Mouse (Mus musculus) left cerebral cortex, adult 2 months (tissue): ENCODE measurements at regions not wholly inside any gene's neighbourhood (a gene's known extent, or its start where the extent isn't known, plus 50 kb on each side); places are given as distances from the start of the nearest gene placed in this dataset.

Source experiments
- DNase-seq, 2 experiments: peaks; one replicate each; pipeline ENCODE4 v3.0.0; 2021 to 2022; ENCODE audit warnings: low spot score in 2 of 2, mixed read lengths in 1 of 2; ENCODE audit errors: extremely low spot score in 1 of 2
- H3K27ac ChIP-seq: fragments of 200-600 bp; 2 replicates; pipeline ENCODE4 v1.8.1; 2022
- H3K4me3 ChIP-seq: fragments of 200-600 bp; 2 replicates; pipeline ENCODE4 v1.8.1; 2022
- CTCF ChIP-seq: fragments of 200-600 bp; IDR thresholded peaks from 2 replicates; pipeline ENCODE4 v1.8.1; 2022; ENCODE audit warnings: antibody characterized with exemption, mild to moderate bottlenecking, moderate library complexity
- intact Hi-C: fragments of 180-260 bp; cut with DNase I; formaldehyde crosslinking; loops from one replicate; pipeline ENCODE4 v1.15.1; 2025

DNA sequence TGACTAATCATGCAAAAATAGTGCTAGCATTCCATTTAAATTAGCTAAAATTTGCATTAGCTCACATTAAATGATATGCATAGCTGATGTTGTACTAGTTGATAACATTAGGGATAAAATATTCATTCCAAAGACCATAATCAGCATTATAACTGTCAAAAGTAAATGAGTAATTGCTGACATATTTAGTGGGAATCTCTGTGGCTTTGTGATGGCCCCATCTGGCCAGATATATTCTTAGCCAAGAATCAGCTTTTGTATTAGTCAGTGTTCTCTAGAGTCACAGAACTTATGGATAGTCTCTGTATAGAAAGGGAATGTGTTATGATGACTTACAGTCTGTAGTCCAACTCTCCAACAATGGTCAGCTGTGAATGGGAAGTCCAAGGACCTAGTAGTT, 171.2 kb downstream of the Gria2 start:
- TF ChIP-seq CTCF: no peak
- DNase-seq: no peak
- intact Hi-C loops: no loop called here
- H3K27ac ChIP-seq: no peak overlapping the region
- no peak overlapping the region for H3K4me3 ChIP-seq

GRCm38 (mm10) chr3:80610414-80610813, 192.2 kb downstream of the Gria2 start:
- intact Hi-C loops: loop anchor here (5.0 kb wide), 2 partner anchors 192 to 678 kb away; partner anchors contain the start of gene Gria2
- TF ChIP-seq CTCF: no peak
- 0 out of 2 replicates have a peak overlapping the region, but pooled peaks have one; percentile 25 for H3K27ac ChIP-seq

DNA sequence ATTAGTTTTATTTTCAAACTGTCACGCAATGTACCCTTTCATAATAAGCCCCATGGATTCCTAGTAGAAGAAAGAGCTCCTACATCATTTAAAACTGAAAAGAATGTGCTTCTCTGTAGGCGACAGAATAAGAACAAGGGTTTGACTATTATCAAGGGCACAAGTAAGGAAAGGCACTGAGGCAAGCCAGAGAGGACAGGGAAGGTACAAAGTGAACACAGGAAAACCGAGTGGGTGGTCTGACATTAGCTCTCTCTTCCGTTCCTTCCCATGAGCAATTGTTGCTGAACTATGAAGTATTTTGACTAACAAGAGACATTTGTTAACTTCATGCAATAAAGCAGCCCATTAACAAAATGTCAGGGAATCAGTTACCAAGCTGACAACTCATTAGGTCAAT, 194.2 kb downstream of the Gria2 start:
- Histone ChIP-seq H3K27ac (peak overlapping the region; percentile 33; the same call in 1 of the 2 replicates), H3K4me3 (no peak overlapping the region)
- DNase-seq: peak in 1 of 2 experiments; percentile 12
- intact Hi-C loops: no loop called here
- TF ChIP-seq CTCF: no peak

More at GRCm38 (mm10) chr3:80610414-80610813, 192.2 kb downstream of the Gria2 start:
- no peak for DNase-seq
- H3K4me3 ChIP-seq: no peak overlapping the region

- intact Hi-C loops: no loop called here
- no peak for DNase-seq
- H3K27ac ChIP-seq: peak overlapping the region; percentile 67; the same call in 1 of the 2 replicates
- no peak for TF ChIP-seq CTCF
- no peak overlapping the region for H3K4me3 ChIP-seq
Observed at GRCm38 (mm10) chr3:80607809-80608208, 194.8 kb downstream of the Gria2 start.

DNA sequence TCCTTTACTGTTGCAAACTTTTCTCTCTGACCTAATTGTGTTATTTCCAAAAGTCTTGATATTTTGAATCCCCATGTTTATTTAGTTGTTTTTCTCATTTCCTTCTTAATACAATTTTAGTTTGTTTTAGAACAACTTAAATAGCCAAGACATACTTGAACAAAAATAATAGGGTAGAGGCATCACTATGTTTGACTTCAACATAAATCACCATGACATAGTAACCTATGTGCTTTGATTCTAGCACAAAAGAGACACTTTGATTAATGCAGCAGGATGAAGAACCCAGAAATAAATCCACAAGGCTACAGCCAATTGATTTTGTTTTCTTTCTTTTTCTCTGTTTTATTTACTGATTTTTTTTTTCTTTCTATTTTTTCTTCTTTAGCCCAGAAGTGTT, 205.1 kb downstream of the Gria2 start:
- no peak overlapping the region for H3K27ac ChIP-seq
- TF ChIP-seq CTCF: no peak
- intact Hi-C loops: no loop called here
- no peak overlapping the region for H3K4me3 ChIP-seq
- no peak for DNase-seq

GRCm38 (mm10) chr3:80567514-80567913, 235.1 kb downstream of the Gria2 start:
- no peak for DNase-seq
- intact Hi-C loops: no loop called here
- H3K27ac ChIP-seq: no peak overlapping the region
- no peak for TF ChIP-seq CTCF
- no peak overlapping the region for H3K4me3 ChIP-seq

DNA sequence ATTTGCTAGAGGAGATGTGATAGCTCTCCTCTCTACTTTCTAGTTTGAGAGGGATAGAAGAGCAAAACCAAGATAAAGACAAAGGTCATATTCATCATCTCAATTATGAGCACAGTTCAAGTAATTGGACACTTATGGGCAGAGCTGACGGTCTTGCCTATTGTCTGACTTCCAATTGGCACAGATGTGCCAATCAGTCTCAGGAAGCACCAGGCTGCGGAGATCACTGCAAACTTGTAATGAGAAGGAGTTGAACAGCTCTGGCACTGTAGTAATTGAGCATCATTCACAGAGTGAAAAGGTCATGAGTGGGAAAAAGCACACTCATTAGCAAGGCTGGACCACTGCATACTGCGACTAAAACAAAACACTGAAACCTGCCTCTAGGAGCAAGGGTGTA, 236.4 kb downstream of the Gria2 start:
- DNase-seq: no peak
- H3K4me3 ChIP-seq: no peak overlapping the region
- H3K27ac ChIP-seq: no peak overlapping the region
- TF ChIP-seq CTCF: no peak
- intact Hi-C loops: no loop called here

- Histone ChIP-seq H3K27ac (peak overlapping the region; percentile 84), H3K4me3 (no peak overlapping the region)
- intact Hi-C loops: loop anchor here (1.0 to 5.0 kb wide), 6 partner anchors 12 to 384 kb away; no protein-coding TSS in a partner anchor
- no peak; the same call in 1 of the 2 replicates for TF ChIP-seq CTCF
- no peak for DNase-seq
Observed at GRCm38 (mm10) chr3:80546151-80546695, 256.4 kb downstream of the Gria2 start.

- no peak for DNase-seq
Observed at GRCm38 (mm10) chr3:80543783-80544182, 258.9 kb downstream of the Gria2 start.

GRCm38 (mm10) chr3:80541382-80541781, 261.3 kb downstream of the Gria2 start:
- TF ChIP-seq CTCF: no peak
- Histone ChIP-seq H3K4me3 (no peak overlapping the region), H3K27ac (peak overlapping the region; percentile 60)
- DNase-seq: peak; percentile 25 to 62
- intact Hi-C loops: loop anchor here (5.0 kb wide), 1 partner anchor 156 kb away; no protein-coding TSS in a partner anchor

More at GRCm38 (mm10) chr3:80543783-80544182, 258.9 kb downstream of the Gria2 start:
- intact Hi-C loops: loop anchor here (5.0 kb wide), 1 partner anchor 154 kb away; no protein-coding TSS in a partner anchor
- no peak for TF ChIP-seq CTCF
- Histone ChIP-seq H3K4me3 (no peak overlapping the region), H3K27ac (peak overlapping the region; percentile 84; the same call in 1 of the 2 replicates)

GRCm38 (mm10) chr3:80533706-80534349, 268.8 kb downstream of the Gria2 start:
- intact Hi-C loops: loop anchor here (1.0 to 5.0 kb wide), 9 partner anchors 12 to 647 kb away; no protein-coding TSS in a partner anchor
- peak overlapping the region; percentile 82 for H3K27ac ChIP-seq
- peak; percentile 14 to 31 for DNase-seq
- TF ChIP-seq CTCF: no peak
- H3K4me3 ChIP-seq: no peak overlapping the region

GRCm38 (mm10) chr3:80514026-80514425, 288.6 kb downstream of the Gria2 start:
- no peak for TF ChIP-seq CTCF
- no peak for DNase-seq
- intact Hi-C loops: no loop called here

GRCm38 (mm10) chr3:80509185-80509584, 293.4 kb downstream of the Gria2 start:
- DNase-seq: no peak
- no peak for TF ChIP-seq CTCF
- Histone ChIP-seq H3K27ac (no peak overlapping the region), H3K4me3 (no peak overlapping the region)
- intact Hi-C loops: no loop called here

More at GRCm38 (mm10) chr3:80514026-80514425, 288.6 kb downstream of the Gria2 start:
- Histone ChIP-seq H3K27ac (0 out of 2 replicates have a peak overlapping the region, but pooled peaks have one; percentile 36), H3K4me3 (no peak overlapping the region)
